Mouse (Mus musculus) retina, adult 2 months (tissue): Measurements from ENCODE around the gene Wdr47.
"Not testable (repeated sequence)": the region's sequence is repeated elsewhere in the genome, so short reads cannot be mapped to it uniquely, and the experiment has no call there.

ENCODE experiments used
- DNase-seq: peaks from one replicate; pipeline ENCODE4 v3.0.0-alpha.2; 2012; ENCODE audit warnings: low read depth, low spot score

Gene Wdr47

GRCm38 (mm10) chr3:108590786-108591529, at the start of gene Wdr47:
Wdr47 (plus strand) TSS chr3:108591279.
- peak; percentile 85 for DNase-seq

- DNase-seq, result no peak
These were observed 48.8 kb upstream of the Wdr47 start for GRCm38 (mm10) chr3:108542299-108542698.

- no peak for DNase-seq
These were observed 36.9 kb upstream of the Wdr47 start for GRCm38 (mm10) chr3:108554111-108554561.

- DNase-seq, result peak; percentile 90
These were observed 36.3 kb upstream of the Wdr47 start for GRCm38 (mm10) chr3:108554587-108555312.

GRCm38 (mm10) chr3:108557888-108558287, 33.2 kb upstream of the Wdr47 start:
- no peak for DNase-seq

GRCm38 (mm10) chr3:108562133-108562730, 28.8 kb upstream of the Wdr47 start, which contains the start of gene Tmem167b:
Tmem167b (minus strand) TSS chr3:108562466.
- DNase-seq, result peak; percentile 98

GRCm38 (mm10) chr3:108562777-108563271, 28.3 kb upstream of the Wdr47 start:
- DNase-seq, result no peak

GRCm38 (mm10) chr3:108563309-108563708, 27.8 kb upstream of the Wdr47 start:
- DNase-seq, result peak; percentile 54

- DNase-seq, result no peak
These were observed 22.8 kb upstream of the Wdr47 start for GRCm38 (mm10) chr3:108567990-108568877.

GRCm38 (mm10) chr3:108569636-108570035, 21.4 kb upstream of the Wdr47 start:
- DNase-seq, result not testable (repeated sequence)

GRCm38 (mm10) chr3:108570813-108571212, 20.3 kb upstream of the Wdr47 start:
- no peak for DNase-seq

- peak; percentile 92 for DNase-seq
These were observed 19.4 kb upstream of the Wdr47 start, which contains the start of gene Taf13 for GRCm38 (mm10) chr3:108571443-108572294. Taf13 (plus strand) TSS chr3:108571698.

- no peak for DNase-seq
These were observed 18.6 kb upstream of the Wdr47 start for GRCm38 (mm10) chr3:108572309-108573010.

- DNase-seq, result no peak
These were observed 17.1 kb upstream of the Wdr47 start for GRCm38 (mm10) chr3:108574018-108574417.

GRCm38 (mm10) chr3:108584580-108584979, 6.5 kb upstream of the Wdr47 start:
- no peak for DNase-seq

GRCm38 (mm10) chr3:108588446-108588845, 2.6 kb upstream of the Wdr47 start:
- DNase-seq, result no peak

- no peak for DNase-seq
These were observed 747 bp downstream of the Wdr47 start for GRCm38 (mm10) chr3:108591530-108592522.

GRCm38 (mm10) chr3:108608906-108609305, 17.8 kb downstream of the Wdr47 start:
- DNase-seq, result no peak
